Mouse (Mus musculus): ENCODE results near the gene St6galnac1.

GRCm38 (mm10) chr11:116732536-116732935 is 42.8 kb downstream of the St6galnac1 start:
- TF ChIP-seq CTCF (IDR thresholded peaks at IDR 0.05; ENCODE audit: borderline replicate concordance, control insufficient read depth, extremely low read depth, insufficient read depth, low read length, poor library complexity) (no peak), POLR2A (IDR thresholded peaks at IDR 0.05; ENCODE audit: control insufficient read depth, extremely low read depth, insufficient read depth, low read length, poor library complexity) (no peak)

All from thymus, adult 2 months (tissue).